Mouse (Mus musculus): ENCODE measurements at regions not wholly inside any gene's neighbourhood (a gene's known extent, or its start where the extent isn't known, plus 50 kb on each side); places are given as distances from the start of the nearest gene placed in this dataset.

- Histone ChIP-seq H3K36me3 (replicated peaks) (no peaks in the 10 kb centered on the region), H3K9me3 (replicated peaks) (no peaks in the 10 kb centered on the region), H3K4me3 (ENCODE audit: low read depth, low read length) (no peak overlapping the region), H3K27me3 (ENCODE audit: insufficient read depth, low read length) (peaks cover 11% of the 10 kb centered on the region), H3K4me1 (ENCODE audit: insufficient read depth, low read depth, low read length) (peaks cover 18% of the 10 kb centered on the region)
- TF ChIP-seq GATA2 (IDR thresholded peaks at IDR 0.05; ENCODE audit: borderline replicate concordance, low read depth, low read length) (no peak), CTCF (IDR thresholded peaks at IDR 0.05; ENCODE audit: low read depth, low read length) (no peak), GATA1 (IDR thresholded peaks at IDR 0.05; ENCODE audit: borderline replicate concordance, low read length) (no peak), POLR2AphosphoS5 (IDR thresholded peaks at IDR 0.05; ENCODE audit: insufficient replicate concordance, low read depth, low read length) (no peak), TAL1 (conservative IDR thresholded peaks at IDR 0.05; ENCODE audit: low read depth, low read length) (no peak)
- ATAC-seq (ENCODE audit: extremely low read depth, insufficient number of reproducible peaks, low FRiP score, poor library complexity, severe bottlenecking) (no peak), DNase-seq (ENCODE audit: low spot score) (no peak)
These were observed 73.9 kb upstream of the Zdhhc17 start for GRCm38 (mm10) chr10:111083861-111084260.

GRCm38 (mm10) chr10:111083338-111083737 lies 73.4 kb upstream of the Zdhhc17 start:
- ATAC-seq (ENCODE audit: extremely low read depth, insufficient number of reproducible peaks, low FRiP score, poor library complexity, severe bottlenecking), result peak; percentile 50; the same call in 1 of the 2 replicates
- Histone ChIP-seq H3K36me3 (replicated peaks) (no peaks in the 10 kb centered on the region), H3K4me3 (ENCODE audit: low read depth, low read length) (no peak overlapping the region), H3K27me3 (ENCODE audit: insufficient read depth, low read length) (peaks cover 7% of the 10 kb centered on the region), H3K9me3 (replicated peaks) (no peaks in the 10 kb centered on the region), H3K4me1 (ENCODE audit: insufficient read depth, low read depth, low read length) (peaks cover 18% of the 10 kb centered on the region)
- no peak for TF ChIP-seq GATA1 (IDR thresholded peaks at IDR 0.05; ENCODE audit: borderline replicate concordance, low read length)
- no peak for TF ChIP-seq TAL1 (conservative IDR thresholded peaks at IDR 0.05; ENCODE audit: low read depth, low read length)
- no peak for TF ChIP-seq CTCF (IDR thresholded peaks at IDR 0.05; ENCODE audit: low read depth, low read length)
- TF ChIP-seq POLR2AphosphoS5 (IDR thresholded peaks at IDR 0.05; ENCODE audit: insufficient replicate concordance, low read depth, low read length), result no peak
- TF ChIP-seq GATA2 (IDR thresholded peaks at IDR 0.05; ENCODE audit: borderline replicate concordance, low read depth, low read length), result no peak
- no peak for DNase-seq (ENCODE audit: low spot score)

- Histone ChIP-seq H3K36me3 (replicated peaks) (no peaks in the 10 kb centered on the region), H3K4me1 (ENCODE audit: insufficient read depth, low read depth, low read length) (peaks cover 17% of the 10 kb centered on the region), H3K27me3 (ENCODE audit: insufficient read depth, low read length) (peaks cover 5% of the 10 kb centered on the region; the same call in 1 of the 2 replicates), H3K4me3 (ENCODE audit: low read depth, low read length) (no peak overlapping the region), H3K9me3 (replicated peaks) (no peaks in the 10 kb centered on the region)
- DNase-seq (ENCODE audit: low spot score) (no peak), ATAC-seq (ENCODE audit: extremely low read depth, insufficient number of reproducible peaks, low FRiP score, poor library complexity, severe bottlenecking) (no peak)
- TF ChIP-seq TAL1 (conservative IDR thresholded peaks at IDR 0.05; ENCODE audit: low read depth, low read length), result no peak
- no peak for TF ChIP-seq POLR2AphosphoS5 (IDR thresholded peaks at IDR 0.05; ENCODE audit: insufficient replicate concordance, low read depth, low read length)
- no peak for TF ChIP-seq CTCF (IDR thresholded peaks at IDR 0.05; ENCODE audit: low read depth, low read length)
- no peak for TF ChIP-seq GATA1 (IDR thresholded peaks at IDR 0.05; ENCODE audit: borderline replicate concordance, low read length)
- no peak for TF ChIP-seq GATA2 (IDR thresholded peaks at IDR 0.05; ENCODE audit: borderline replicate concordance, low read depth, low read length)
These were observed 70.4 kb upstream of the Zdhhc17 start for GRCm38 (mm10) chr10:111080322-111080721.

- TF ChIP-seq TAL1 (conservative IDR thresholded peaks at IDR 0.05; ENCODE audit: low read depth, low read length) (no peak), POLR2AphosphoS5 (IDR thresholded peaks at IDR 0.05; ENCODE audit: insufficient replicate concordance, low read depth, low read length) (no peak), GATA2 (IDR thresholded peaks at IDR 0.05; ENCODE audit: borderline replicate concordance, low read depth, low read length) (no peak), CTCF (IDR thresholded peaks at IDR 0.05; ENCODE audit: low read depth, low read length) (no peak), GATA1 (IDR thresholded peaks at IDR 0.05; ENCODE audit: borderline replicate concordance, low read length) (no peak)
- no peak overlapping the region for H3K4me3 ChIP-seq (ENCODE audit: low read depth, low read length)
- DNase-seq (ENCODE audit: low spot score) (no peak), ATAC-seq (ENCODE audit: extremely low read depth, insufficient number of reproducible peaks, low FRiP score, poor library complexity, severe bottlenecking) (no peak)
- H3K27me3 ChIP-seq (ENCODE audit: insufficient read depth, low read length), result peaks cover 3% of the 10 kb centered on the region; the same call in 1 of the 2 replicates
- peaks cover 27% of the 10 kb centered on the region for H3K4me1 ChIP-seq (ENCODE audit: insufficient read depth, low read depth, low read length)
- no peaks in the 10 kb centered on the region for H3K36me3 ChIP-seq (replicated peaks)
- H3K9me3 ChIP-seq (replicated peaks), result no peaks in the 10 kb centered on the region
These were observed 69.1 kb upstream of the Zdhhc17 start for GRCm38 (mm10) chr10:111079051-111079450.

GRCm38 (mm10) chr10:111077632-111078031 lies 67.7 kb upstream of the Zdhhc17 start:
- Histone ChIP-seq H3K27me3 (ENCODE audit: insufficient read depth, low read length) (peaks cover 3% of the 10 kb centered on the region; the same call in 1 of the 2 replicates), H3K4me1 (ENCODE audit: insufficient read depth, low read depth, low read length) (peaks cover 37% of the 10 kb centered on the region), H3K36me3 (replicated peaks) (no peaks in the 10 kb centered on the region), H3K9me3 (replicated peaks) (no peaks in the 10 kb centered on the region), H3K4me3 (ENCODE audit: low read depth, low read length) (no peak overlapping the region)
- DNase-seq (ENCODE audit: low spot score) (no peak), ATAC-seq (ENCODE audit: extremely low read depth, insufficient number of reproducible peaks, low FRiP score, poor library complexity, severe bottlenecking) (no peak)
- TF ChIP-seq GATA2 (IDR thresholded peaks at IDR 0.05; ENCODE audit: borderline replicate concordance, low read depth, low read length) (no peak), CTCF (IDR thresholded peaks at IDR 0.05; ENCODE audit: low read depth, low read length) (no peak), POLR2AphosphoS5 (IDR thresholded peaks at IDR 0.05; ENCODE audit: insufficient replicate concordance, low read depth, low read length) (no peak), TAL1 (conservative IDR thresholded peaks at IDR 0.05; ENCODE audit: low read depth, low read length) (no peak), GATA1 (IDR thresholded peaks at IDR 0.05; ENCODE audit: borderline replicate concordance, low read length) (no peak)

- peaks cover 59% of the 10 kb centered on the region for H3K4me1 ChIP-seq (ENCODE audit: insufficient read depth, low read depth, low read length)
- TF ChIP-seq GATA2 (IDR thresholded peaks at IDR 0.05; ENCODE audit: borderline replicate concordance, low read depth, low read length) (no peak), GATA1 (IDR thresholded peaks at IDR 0.05; ENCODE audit: borderline replicate concordance, low read length) (no peak), CTCF (IDR thresholded peaks at IDR 0.05; ENCODE audit: low read depth, low read length) (no peak), POLR2AphosphoS5 (IDR thresholded peaks at IDR 0.05; ENCODE audit: insufficient replicate concordance, low read depth, low read length) (no peak), TAL1 (conservative IDR thresholded peaks at IDR 0.05; ENCODE audit: low read depth, low read length) (no peak)
- H3K36me3 ChIP-seq (replicated peaks), result no peaks in the 10 kb centered on the region
- peak; percentile 62 for ATAC-seq (ENCODE audit: extremely low read depth, insufficient number of reproducible peaks, low FRiP score, poor library complexity, severe bottlenecking)
- H3K9me3 ChIP-seq (replicated peaks), result no peaks in the 10 kb centered on the region
- H3K4me3 ChIP-seq (ENCODE audit: low read depth, low read length), result peak overlapping the region; percentile 27; the same call in 1 of the 2 replicates
- H3K27me3 ChIP-seq (ENCODE audit: insufficient read depth, low read length), result peaks cover 10% of the 10 kb centered on the region
- DNase-seq (ENCODE audit: low spot score), result peak; percentile 16
These were observed 64.0 kb upstream of the Zdhhc17 start for GRCm38 (mm10) chr10:111073851-111074430.
